Mouse (Mus musculus): ENCODE measurements around the gene Ttc24.

DNA sequence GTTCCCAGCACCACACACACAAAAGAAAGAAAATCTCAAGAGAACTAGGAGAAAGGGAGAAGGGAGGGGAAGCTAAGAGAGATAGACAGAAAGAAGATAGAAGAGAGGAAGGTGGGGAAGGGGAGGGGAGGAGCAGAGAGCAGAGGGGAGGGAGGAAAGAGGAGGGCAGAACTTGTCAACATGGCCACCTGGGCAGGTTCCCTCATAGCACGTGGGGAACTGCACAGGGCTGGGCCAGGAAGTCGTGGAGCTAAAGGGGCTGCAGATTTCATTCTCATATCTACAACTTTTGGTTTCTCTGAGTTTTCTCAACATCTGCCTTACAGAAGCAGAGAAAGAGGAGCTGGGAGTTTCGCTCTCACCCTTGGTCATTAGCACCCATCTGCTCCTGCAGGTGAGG lies 49.5 kb upstream of the Ttc24 start:
- TF ChIP-seq ZNF384 (IDR thresholded peaks at IDR 0.05; ENCODE audit: low read depth, low read length): no peak
- no peak for TF ChIP-seq MAFK (IDR thresholded peaks at IDR 0.05; ENCODE audit: insufficient read depth, low read depth, low read length)
- no peak for TF ChIP-seq HCFC1 (IDR thresholded peaks at IDR 0.05; ENCODE audit: borderline replicate concordance, insufficient read depth, low read length)
- no peak for TF ChIP-seq ZC3H11A (IDR thresholded peaks at IDR 0.05; ENCODE audit: borderline replicate concordance, low read depth, low read length)
